Mouse (Mus musculus) limb, embryonic 14.5 days (tissue): ENCODE results near the gene Pom121l2. TPM values are rescaled to one million over a fixed set of nuclear protein-coding genes. Genes with fewer than 3 reads are reported as not detected.
A peak's percentile ranks its signal among the peaks of the same experiment; 100 is the strongest.

Experiments
- ATAC-seq: fragments of 200-750 bp; cut with Nextera tagmentation; 2 replicates; pipeline ENCODE4 v1.8.0; 2017; ENCODE audit warnings: low read depth, moderate number of reproducible peaks, moderate TSS enrichment; ENCODE audit not compliant: low FRiP score
- DNase-seq: peaks from one replicate; pipeline ENCODE4 v3.0.0-alpha.2; 2015; ENCODE audit warnings: low spot score
- H3K27ac ChIP-seq: fragments of 300-500 bp; sonication (generic); replicated peaks from 2 replicates; pipeline ENCODE4 v1.5.1; 2014; ENCODE audit warnings: low read depth, mild to moderate bottlenecking, low read length, moderate library complexity, mixed read lengths
- H3K27me3 ChIP-seq: fragments of 300-500 bp; sonication (generic); 2 replicates; pipeline ENCODE4 v1.6.1; 2014; ENCODE audit warnings: low read length, mixed read lengths; ENCODE audit not compliant: control insufficient read depth, insufficient read depth
- H3K36me3 ChIP-seq: fragments of 300-500 bp; sonication (generic); 2 replicates; pipeline ENCODE4 v1.6.1; 2014; ENCODE audit warnings: mild to moderate bottlenecking, low read length, moderate library complexity, mixed read lengths; ENCODE audit not compliant: control insufficient read depth, insufficient read depth
- H3K4me1 ChIP-seq: fragments of 300-500 bp; sonication (generic); 2 replicates; pipeline ENCODE4 v1.6.1; 2014; ENCODE audit warnings: antibody characterized with exemption, low read length, mixed read lengths; ENCODE audit not compliant: control insufficient read depth, insufficient read depth
- H3K4me2 ChIP-seq: fragments of 300-500 bp; sonication (generic); replicated peaks from 2 replicates; pipeline ENCODE4 v1.6.1; 2014; ENCODE audit warnings: low read depth, mild to moderate bottlenecking, low read length, moderate library complexity; ENCODE audit not compliant: severe bottlenecking
- H3K4me3 ChIP-seq: fragments of 300-500 bp; sonication (generic); replicated peaks from 2 replicates; pipeline ENCODE4 v1.5.1; 2014; ENCODE audit warnings: low read length
- H3K9ac ChIP-seq: fragments of 300-500 bp; sonication (generic); 2 replicates; pipeline ENCODE4 v1.6.1; 2014; ENCODE audit warnings: mild to moderate bottlenecking, low read depth, low read length, moderate library complexity; ENCODE audit not compliant: severe bottlenecking
- H3K9me3 ChIP-seq: fragments of 300-500 bp; sonication (generic); 2 replicates; pipeline ENCODE4 v1.6.1; 2016; ENCODE audit warnings: low read length; ENCODE audit not compliant: control insufficient read depth
- POLR2A ChIP-seq: fragments of 200-500 bp; IDR thresholded peaks from 2 replicates; pipeline ENCODE4 v1.8.0; 2012; ENCODE audit warnings: inconsistent platforms, mild to moderate bottlenecking, moderate library complexity, borderline replicate concordance; ENCODE audit not compliant: insufficient read depth, insufficient read length; ENCODE audit errors: extremely low read depth
- WGBS: fragments of 180-500 bp; shearing (Covaris S2); extraction: QIAGEN DNeasy Blood & Tissue Kit; methylation state at CpG from one replicate; pipeline ENCODE4 v1.1.7; 2014; 5-methylcytosine and 5-hydroxymethylcytosine counted together
- polyA plus RNA-seq, 2 experiments: library from polyadenylated mRNA; depleted of rRNA in 1 of 2; stranded (reverse) in 1 of 2; unstranded in 1 of 2; fragments of >200 nt; fragmentation: Nextera tagmentation in 1 of 2; extraction: Ambion mirVana in 1 of 2; gene quantifications; 2 replicates each; pipeline versions ENCODE4 v1.2.1 to v1.2.3; 2012 to 2014

Pom121l2 gene
- polyA plus RNA-seq, 2 experiments, result 0.09 to 0.18 TPM

DNA sequence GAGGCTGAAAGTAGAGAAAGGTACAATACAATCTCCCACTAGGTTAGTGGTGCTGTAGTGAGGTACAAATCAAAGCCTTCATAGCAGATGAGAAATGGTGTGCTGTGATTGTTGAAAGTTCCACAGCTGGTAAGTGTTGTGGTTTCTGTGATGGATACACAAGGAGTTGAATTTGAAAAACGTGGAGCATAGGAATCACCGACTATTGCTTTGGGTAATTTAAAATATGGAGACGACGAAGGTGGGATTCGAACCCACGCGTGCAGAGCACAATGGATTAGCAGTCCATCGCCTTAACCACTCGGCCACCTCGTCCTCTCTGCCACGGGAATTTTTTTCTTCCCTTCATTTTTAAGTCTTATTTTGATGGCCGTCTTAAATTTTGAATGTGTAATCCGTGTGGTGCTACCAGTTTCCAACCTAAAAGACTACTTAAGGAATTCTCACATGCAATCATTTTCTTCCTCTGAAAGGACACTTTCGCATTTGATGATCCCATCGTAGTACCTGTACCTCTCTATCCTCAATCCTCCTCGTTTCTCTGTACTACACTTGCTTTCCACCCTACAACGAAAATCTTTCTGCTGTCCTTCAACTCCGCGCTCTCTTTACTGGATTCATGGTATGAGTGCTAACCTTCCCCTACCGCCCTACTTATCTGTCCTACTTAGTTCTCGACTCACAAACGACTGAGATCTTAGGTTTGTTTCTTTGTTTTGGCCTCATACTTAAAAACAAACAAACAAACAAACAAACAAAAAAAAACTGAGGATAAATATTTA, 13.2 kb downstream of the Pom121l2 start:
- Histone ChIP-seq H3K27me3 (peaks cover 51% of the 10 kb centered on the region), H3K9ac (no peak overlapping the region)
- WGBS, result 1% methylated on average over 22 of the region's 22 CpGs

DNA sequence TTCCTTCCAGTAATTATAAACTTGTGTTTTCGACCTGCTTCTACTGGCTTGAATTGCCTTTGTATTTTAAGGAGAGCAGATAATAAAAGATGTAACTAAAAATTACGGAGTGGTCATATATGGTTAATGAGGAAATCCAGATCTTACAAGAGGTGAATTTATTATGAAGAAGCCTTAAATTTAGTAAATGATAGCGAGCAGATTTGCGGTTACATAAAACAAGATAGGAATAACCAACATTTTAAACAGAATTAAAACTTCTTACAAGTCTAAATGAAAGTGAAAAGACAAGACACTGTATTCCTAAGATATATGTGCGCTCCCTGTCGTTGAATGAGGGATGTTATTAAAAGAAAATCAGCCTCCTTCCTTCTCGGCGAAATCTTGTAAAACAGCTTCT, 13.9 kb downstream of the Pom121l2 start:
- peaks cover 57% of the 10 kb centered on the region for H3K27me3 ChIP-seq
- 7% methylated on average over 8 of the region's 8 CpGs for WGBS
- TF ChIP-seq POLR2A, result no peak
- no peaks in the 10 kb centered on the region for H3K36me3 ChIP-seq
- no peak overlapping the region for H3K27ac ChIP-seq
- DNase-seq (no peak), ATAC-seq (no peak)
- no peak overlapping the region for H3K9ac ChIP-seq
- H3K4me2 ChIP-seq, result peak overlapping the region; percentile 41; the same call in 1 of the 2 replicates
- H3K9me3 ChIP-seq, result no peaks in the 10 kb centered on the region
- H3K4me1 ChIP-seq, result peaks cover 4% of the 10 kb centered on the region; the same call in 1 of the 2 replicates
- H3K4me3 ChIP-seq, result peak overlapping the region; percentile 31

More for the DNA sequence above, 13.2 kb downstream of the Pom121l2 start:
- H3K27ac ChIP-seq, result no peak overlapping the region
- H3K4me2 ChIP-seq, result no peak overlapping the region
- no peak for TF ChIP-seq POLR2A
- H3K4me1 ChIP-seq, result peaks cover 4% of the 10 kb centered on the region; the same call in 1 of the 2 replicates
- no peaks in the 10 kb centered on the region for H3K9me3 ChIP-seq
- no peak overlapping the region for H3K4me3 ChIP-seq
- no peaks in the 10 kb centered on the region for H3K36me3 ChIP-seq
- ATAC-seq, result no peak
- DNase-seq, result peak; percentile 45

DNA sequence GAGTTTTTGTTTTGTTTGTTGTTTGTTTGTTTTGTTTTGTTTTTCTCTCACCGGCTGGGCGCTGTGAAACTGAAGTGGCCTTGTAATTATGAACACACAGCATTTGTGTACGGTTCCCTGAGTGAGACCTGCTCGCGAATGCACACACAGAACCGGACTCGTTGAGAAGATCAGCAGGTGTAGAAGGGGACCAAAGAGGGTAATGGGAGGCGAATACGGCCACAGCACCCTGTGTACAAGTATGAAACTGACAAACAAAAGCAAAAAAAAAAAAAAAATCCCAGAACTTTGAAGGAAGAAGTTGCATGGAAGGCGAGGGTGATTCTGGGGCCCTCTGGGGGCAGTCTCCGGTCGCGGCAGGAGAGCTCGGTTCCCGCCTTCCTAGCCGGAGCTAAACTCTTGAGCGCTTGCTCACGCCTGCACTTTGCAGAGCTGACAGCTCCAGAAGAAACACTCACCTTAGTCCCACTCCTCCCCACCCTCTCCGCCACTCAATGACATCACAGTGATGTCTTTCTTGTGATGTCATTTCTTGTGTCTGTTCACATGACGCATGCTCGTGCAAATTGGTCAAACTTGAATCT, 14.4 kb downstream of the Pom121l2 start:
- Histone ChIP-seq H3K4me1 (peaks cover 4% of the 10 kb centered on the region; the same call in 1 of the 2 replicates), H3K4me3 (peak overlapping the region; percentile 31), H3K4me2 (peak overlapping the region; percentile 41), H3K27me3 (peaks cover 63% of the 10 kb centered on the region), H3K9ac (no peak overlapping the region), H3K36me3 (no peaks in the 10 kb centered on the region), H3K27ac (no peak overlapping the region), H3K9me3 (no peaks in the 10 kb centered on the region)
- ATAC-seq (peak; percentile 41; the same call in 1 of the 2 replicates), DNase-seq (peak; percentile 25)
- TF ChIP-seq POLR2A, result no peak
- WGBS, result 1% methylated on average over 21 of the region's 21 CpGs

DNA sequence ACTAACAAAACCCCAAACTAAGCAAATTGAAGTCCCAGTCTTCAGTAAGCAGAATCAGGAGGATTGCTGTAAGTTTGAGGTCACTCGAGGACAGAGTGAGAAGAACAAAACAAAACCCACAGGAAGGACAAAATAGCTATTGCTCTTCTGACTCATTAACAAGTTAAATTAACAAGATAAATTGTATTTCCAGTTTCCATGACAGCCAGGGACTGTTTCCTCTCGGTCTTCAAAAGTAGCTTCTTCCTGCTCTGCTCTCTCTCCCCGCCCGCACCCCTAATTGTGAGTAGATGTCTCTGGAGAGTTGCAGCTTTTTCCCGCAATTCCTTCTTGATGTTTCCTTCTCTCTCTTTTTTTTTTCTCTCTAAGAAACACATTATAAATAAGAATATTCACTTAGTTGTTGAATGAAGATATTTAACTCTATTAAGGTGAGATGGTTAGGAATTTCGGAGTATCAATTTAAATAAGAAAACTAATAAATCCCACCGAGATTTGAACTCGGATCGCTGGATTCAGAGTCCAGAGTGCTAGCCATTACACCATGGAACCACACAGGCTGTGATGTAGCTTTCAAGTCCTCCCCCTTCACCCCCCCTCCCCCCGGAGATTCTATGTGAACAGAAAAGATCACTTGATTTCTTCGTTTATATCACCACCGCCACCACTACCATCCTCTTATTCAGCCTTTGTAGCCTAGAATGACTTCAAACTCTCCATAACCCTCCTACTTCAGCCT, 15.3 kb downstream of the Pom121l2 start:
- no peak for TF ChIP-seq POLR2A
- Histone ChIP-seq H3K9me3 (no peaks in the 10 kb centered on the region), H3K4me2 (peak overlapping the region; percentile 19), H3K9ac (no peak overlapping the region), H3K4me1 (peaks cover 4% of the 10 kb centered on the region; the same call in 1 of the 2 replicates), H3K4me3 (peak overlapping the region; percentile 31), H3K27ac (no peak overlapping the region), H3K27me3 (peaks cover 71% of the 10 kb centered on the region), H3K36me3 (no peaks in the 10 kb centered on the region)
- DNase-seq (peak; percentile 31), ATAC-seq (no peak)
- WGBS, result 4% methylated on average over 12 of the region's 12 CpGs

DNA sequence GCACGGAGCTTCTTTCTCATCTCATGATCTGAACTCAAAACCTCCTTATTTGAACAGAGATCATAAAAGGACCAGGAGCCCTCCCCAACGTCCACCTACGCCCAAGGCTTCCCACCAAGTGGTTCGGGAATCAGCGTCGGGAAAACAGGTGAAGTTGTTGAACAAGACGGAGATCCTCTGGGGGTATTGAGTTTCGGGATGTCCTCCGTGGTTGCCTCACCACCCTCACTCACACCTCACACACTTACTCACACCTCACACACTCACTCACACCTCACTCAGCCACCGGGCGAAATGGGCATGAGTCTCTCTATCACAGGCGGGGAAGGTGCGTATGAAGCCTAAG, 15.8 kb downstream of the Pom121l2 start:
- Histone ChIP-seq H3K9me3 (no peaks in the 10 kb centered on the region), H3K4me3 (peak overlapping the region; percentile 13; the same call in 1 of the 2 replicates), H3K27me3 (peaks cover 76% of the 10 kb centered on the region), H3K27ac (no peak overlapping the region), H3K4me2 (peak overlapping the region; percentile 19), H3K36me3 (no peaks in the 10 kb centered on the region), H3K9ac (no peak overlapping the region), H3K4me1 (peaks cover 4% of the 10 kb centered on the region; the same call in 1 of the 2 replicates)
- no peak for TF ChIP-seq POLR2A
- DNase-seq (no peak), ATAC-seq (no peak)
- 3% methylated on average over 13 of the region's 13 CpGs for WGBS
